Comparison of ENCODE assay signal across 23 mouse cellular contexts in genomic region chr1:123995780-123996179, GRCm38 (mm10). TPM values are rescaled to one million over a fixed set of nuclear protein-coding genes. Genes with fewer than 3 reads are reported as not detected.
A peak's percentile ranks its signal among the peaks of the same experiment; 100 is the strongest.
DNase-seq lines count a peak whose midpoint lies in the region; ATAC-seq lines count a peak whose summit lies in the region.
"Had no signal": no experiment of that assay in that cellular context is flagged by ENCODE, and none has a peak within 500 bp of the region (broad histone marks: within the 10 kb centered on the region; RNA-seq: fewer than 3 reads in every experiment).

No protein-coding gene starts in this region.

- ATAC-seq in frontal cortex, adult (ENCODE audit: low TSS enrichment): peak; percentile 65; the same call in 1 of the 2 replicates
- ATAC-seq: intestine, embryonic 15.5 days; midbrain, embryonic 16.5 days had no signal

- DNase-seq in frontal cortex, postnatal 25 days (ENCODE audit: low spot score in 2 of 2): no peak
- peak; percentile 5 to 52 for DNase-seq in layer of hippocampus, postnatal 14 days (ENCODE audit: low spot score in 2 of 2)
- no peak for DNase-seq in layer of hippocampus, adult 11-12 months (ENCODE audit: low spot score)
- DNase-seq in right cerebral cortex, postnatal 4 days: peak; percentile 3
- DNase-seq in right cerebral cortex, postnatal 36 days (ENCODE audit: low spot score in 2 of 2): no peak
- DNase-seq: adrenal gland, postnatal 25 days; B cell, adult 2 months; cerebellum, adult 2 months; cerebellum, postnatal 14 days; gastrocnemius, adult 2 months; gastrocnemius, postnatal 36 days; heart, adult 18-20 months; heart, postnatal 4 days; kidney, adult 8-10 months; kidney, postnatal 4 days; liver; lung, adult 2 months; lung, postnatal 10 days; right cerebral cortex, adult 18-20 months had no signal

RNA-seq across cellular contexts. Expression of gene Dpp10, which starts 49.6 kb away (rescaled TPM):
- 10 to 100 TPM; 30.8 to 36.0 TPM for total RNA-seq in layer of hippocampus, postnatal 14 days (2021)
- total RNA-seq: heart, adult 18-20 months; megakaryocyte-erythroid progenitor cell, adult 5-6 weeks had no signal

Comparison
In these comparisons a context has a peak if more than half of its experiments do, and no peak if none do; other contexts are left out.
1. DNase-seq: peak in layer of hippocampus, postnatal 14 days (2 of 2) and right cerebral cortex, postnatal 4 days (single experiment); none in frontal cortex, postnatal 25 days (0 of 2), layer of hippocampus, adult 11-12 months (single experiment) and right cerebral cortex, postnatal 36 days (0 of 2).